Mouse (Mus musculus): ENCODE measurements around the gene Hba-x. TPM values are rescaled to one million over a fixed set of nuclear protein-coding genes. Genes with fewer than 3 reads are reported as not detected.
A peak's percentile ranks its signal among the peaks of the same experiment; 100 is the strongest.

Hba-x gene
- total RNA-seq (2021) = not detected in 2 replicates
- long read RNA-seq = 0 reads

- no peak for DNase-seq
Measured at GRCm38 (mm10) chr11:32276347-32276746, at the start of gene Hba-x. Gene Hba-x, plus strand, starts transcription at chr11:32276400.

- DNase-seq = no peak
Measured at GRCm38 (mm10) chr11:32227041-32227440, 49.2 kb upstream of the Hba-x start.

- DNase-seq = no peak
Measured at GRCm38 (mm10) chr11:32227555-32227954, 48.6 kb upstream of the Hba-x start.

GRCm38 (mm10) chr11:32228292-32228845 is 47.8 kb upstream of the Hba-x start:
- DNase-seq = no peak

- no peak for DNase-seq
Measured at GRCm38 (mm10) chr11:32230220-32230619, 46.0 kb upstream of the Hba-x start.

GRCm38 (mm10) chr11:32231125-32231524 is 45.1 kb upstream of the Hba-x start:
- no peak for DNase-seq

GRCm38 (mm10) chr11:32232848-32233247 is 43.4 kb upstream of the Hba-x start:
- DNase-seq = no peak

GRCm38 (mm10) chr11:32233895-32234294 is 42.3 kb upstream of the Hba-x start:
- no peak for DNase-seq

GRCm38 (mm10) chr11:32234816-32235485 is 41.2 kb upstream of the Hba-x start:
- no peak for DNase-seq

GRCm38 (mm10) chr11:32235646-32236045 is 40.6 kb upstream of the Hba-x start:
- DNase-seq = peak; percentile 69

GRCm38 (mm10) chr11:32236132-32236531 is 40.1 kb upstream of the Hba-x start:
- DNase-seq = no peak

GRCm38 (mm10) chr11:32236712-32237410 is 39.3 kb upstream of the Hba-x start:
- peak; percentile 68 for DNase-seq

- DNase-seq = no peak
Measured at GRCm38 (mm10) chr11:32237411-32237795, 38.8 kb upstream of the Hba-x start.

- peak; percentile 72 for DNase-seq
Measured at GRCm38 (mm10) chr11:32238093-32238860, 37.9 kb upstream of the Hba-x start.

GRCm38 (mm10) chr11:32241391-32241790 is 34.8 kb upstream of the Hba-x start:
- no peak for DNase-seq

- no peak for DNase-seq
Measured at GRCm38 (mm10) chr11:32242209-32242608, 34.0 kb upstream of the Hba-x start.

- DNase-seq = no peak
Measured at GRCm38 (mm10) chr11:32243205-32243955, 32.8 kb upstream of the Hba-x start.

GRCm38 (mm10) chr11:32244064-32244463 is 32.1 kb upstream of the Hba-x start:
- DNase-seq = no peak

- DNase-seq = no peak
Measured at GRCm38 (mm10) chr11:32244617-32245016, 31.6 kb upstream of the Hba-x start.

- no peak for DNase-seq
Measured at GRCm38 (mm10) chr11:32245614-32246013, 30.6 kb upstream of the Hba-x start.

GRCm38 (mm10) chr11:32247068-32247467 is 29.1 kb upstream of the Hba-x start:
- no peak for DNase-seq

GRCm38 (mm10) chr11:32248350-32248749 is 27.9 kb upstream of the Hba-x start:
- DNase-seq = no peak
